Mouse (Mus musculus): ENCODE measurements at regions not wholly inside any gene's neighbourhood (a gene's known extent, or its start where the extent isn't known, plus 50 kb on each side); places are given as distances from the start of the nearest gene placed in this dataset.

- ATAC-seq (ENCODE audit: insufficient number of reproducible peaks, insufficient read depth, low FRiP score, low TSS enrichment): no peak
- no peaks in the 10 kb centered on the region for H3K9me3 ChIP-seq
- no peaks in the 10 kb centered on the region for H3K4me1 ChIP-seq
- no peak overlapping the region for H3K9ac ChIP-seq
- no peak overlapping the region for H3K27ac ChIP-seq
- 87% methylated on average over 7 of the region's 7 CpGs for WGBS
- H3K4me2 ChIP-seq (replicated peaks): no peak overlapping the region
- no peaks in the 10 kb centered on the region for H3K36me3 ChIP-seq
- no peaks in the 10 kb centered on the region for H3K27me3 ChIP-seq
- H3K4me3 ChIP-seq: no peak overlapping the region
Observed at GRCm38 (mm10) chr1:157027681-157028080, 80.8 kb downstream of the Tex35 start.

GRCm38 (mm10) chr1:157023462-157023861, 84.0 kb upstream of the Ralgps2 start:
- H3K9ac ChIP-seq: no peak overlapping the region
- H3K27me3 ChIP-seq: no peaks in the 10 kb centered on the region
- ATAC-seq (ENCODE audit: insufficient number of reproducible peaks, insufficient read depth, low FRiP score, low TSS enrichment): no peak
- H3K9me3 ChIP-seq: no peaks in the 10 kb centered on the region
- no peaks in the 10 kb centered on the region for H3K4me1 ChIP-seq
- H3K4me2 ChIP-seq (replicated peaks): no peak overlapping the region
- no peak overlapping the region for H3K4me3 ChIP-seq
- WGBS: 66% methylated on average over 6 of the region's 6 CpGs
- H3K36me3 ChIP-seq: no peaks in the 10 kb centered on the region
- no peak overlapping the region for H3K27ac ChIP-seq

GRCm38 (mm10) chr1:157022456-157023435, 83.3 kb upstream of the Ralgps2 start:
- 83% methylated on average over 12 of the region's 12 CpGs for WGBS
- Histone ChIP-seq H3K4me3 (no peak overlapping the region), H3K4me2 (replicated peaks) (no peak overlapping the region), H3K27ac (no peak overlapping the region), H3K27me3 (no peaks in the 10 kb centered on the region), H3K4me1 (no peaks in the 10 kb centered on the region), H3K9me3 (no peaks in the 10 kb centered on the region), H3K9ac (no peak overlapping the region), H3K36me3 (no peaks in the 10 kb centered on the region)
- no peak for ATAC-seq (ENCODE audit: insufficient number of reproducible peaks, insufficient read depth, low FRiP score, low TSS enrichment)

- WGBS: 71% methylated on average over 7 of the region's 7 CpGs
- no peaks in the 10 kb centered on the region for H3K9me3 ChIP-seq
- H3K4me3 ChIP-seq: no peak overlapping the region
- H3K4me1 ChIP-seq: no peaks in the 10 kb centered on the region
- no peak overlapping the region for H3K9ac ChIP-seq
- no peak overlapping the region for H3K27ac ChIP-seq
- no peak overlapping the region for H3K4me2 ChIP-seq (replicated peaks)
- ATAC-seq (ENCODE audit: insufficient number of reproducible peaks, insufficient read depth, low FRiP score, low TSS enrichment): no peak
- H3K27me3 ChIP-seq: no peaks in the 10 kb centered on the region
- no peaks in the 10 kb centered on the region for H3K36me3 ChIP-seq
Observed at GRCm38 (mm10) chr1:157019892-157020291, 80.5 kb upstream of the Ralgps2 start.

GRCm38 (mm10) chr1:157018726-157019125, 79.3 kb upstream of the Ralgps2 start:
- Histone ChIP-seq H3K27me3 (no peaks in the 10 kb centered on the region), H3K4me3 (no peak overlapping the region), H3K9me3 (no peaks in the 10 kb centered on the region), H3K9ac (no peak overlapping the region), H3K36me3 (no peaks in the 10 kb centered on the region), H3K27ac (no peak overlapping the region), H3K4me2 (replicated peaks) (no peak overlapping the region), H3K4me1 (no peaks in the 10 kb centered on the region)
- WGBS: 75% methylated on average over 2 of the region's 2 CpGs
- ATAC-seq (ENCODE audit: insufficient number of reproducible peaks, insufficient read depth, low FRiP score, low TSS enrichment): no peak

GRCm38 (mm10) chr1:157017198-157017994, 78.0 kb upstream of the Ralgps2 start:
- H3K27ac ChIP-seq: no peak overlapping the region
- WGBS: 72% methylated on average over 13 of the region's 13 CpGs

GRCm38 (mm10) chr1:157016625-157017024, 77.2 kb upstream of the Ralgps2 start:
- no peak overlapping the region for H3K9ac ChIP-seq
- H3K4me3 ChIP-seq: no peak overlapping the region
- no peaks in the 10 kb centered on the region for H3K9me3 ChIP-seq
- 47% methylated on average over 8 of the region's 8 CpGs for WGBS
- no peak overlapping the region for H3K27ac ChIP-seq
- H3K4me1 ChIP-seq: no peaks in the 10 kb centered on the region
- no peak for ATAC-seq (ENCODE audit: insufficient number of reproducible peaks, insufficient read depth, low FRiP score, low TSS enrichment)
- H3K36me3 ChIP-seq: no peaks in the 10 kb centered on the region
- no peak overlapping the region for H3K4me2 ChIP-seq (replicated peaks)
- no peaks in the 10 kb centered on the region for H3K27me3 ChIP-seq

More at GRCm38 (mm10) chr1:157017198-157017994, 78.0 kb upstream of the Ralgps2 start:
- Histone ChIP-seq H3K27me3 (no peaks in the 10 kb centered on the region), H3K4me1 (no peaks in the 10 kb centered on the region), H3K4me3 (no peak overlapping the region), H3K4me2 (replicated peaks) (no peak overlapping the region), H3K36me3 (no peaks in the 10 kb centered on the region), H3K9me3 (no peaks in the 10 kb centered on the region), H3K9ac (no peak overlapping the region)
- ATAC-seq (ENCODE audit: insufficient number of reproducible peaks, insufficient read depth, low FRiP score, low TSS enrichment): no peak

- H3K9me3 ChIP-seq: no peaks in the 10 kb centered on the region
- no peak overlapping the region for H3K4me2 ChIP-seq (replicated peaks)
- WGBS: 85% methylated on average over 17 of the region's 17 CpGs
- no peaks in the 10 kb centered on the region for H3K27me3 ChIP-seq
- H3K4me1 ChIP-seq: no peaks in the 10 kb centered on the region
- H3K27ac ChIP-seq: no peak overlapping the region
- no peak for ATAC-seq (ENCODE audit: insufficient number of reproducible peaks, insufficient read depth, low FRiP score, low TSS enrichment)
- H3K9ac ChIP-seq: no peak overlapping the region
- no peaks in the 10 kb centered on the region for H3K36me3 ChIP-seq
- H3K4me3 ChIP-seq: no peak overlapping the region
Observed at GRCm38 (mm10) chr1:157014532-157015497, 75.4 kb upstream of the Ralgps2 start.

GRCm38 (mm10) chr1:157013669-157014048, 74.2 kb upstream of the Ralgps2 start:
- no peaks in the 10 kb centered on the region for H3K9me3 ChIP-seq
- no peaks in the 10 kb centered on the region for H3K27me3 ChIP-seq
- no peak overlapping the region for H3K27ac ChIP-seq
- no peak overlapping the region for H3K4me2 ChIP-seq (replicated peaks)
- H3K36me3 ChIP-seq: no peaks in the 10 kb centered on the region
- H3K4me3 ChIP-seq: no peak overlapping the region
- 81% methylated on average over 7 of the region's 7 CpGs for WGBS
- no peaks in the 10 kb centered on the region for H3K4me1 ChIP-seq
- no peak for ATAC-seq (ENCODE audit: insufficient number of reproducible peaks, insufficient read depth, low FRiP score, low TSS enrichment)
- H3K9ac ChIP-seq: no peak overlapping the region

GRCm38 (mm10) chr1:157012950-157013668, 73.7 kb upstream of the Ralgps2 start:
- H3K27ac ChIP-seq: no peak overlapping the region
- no peak overlapping the region for H3K4me2 ChIP-seq (replicated peaks)
- H3K27me3 ChIP-seq: no peaks in the 10 kb centered on the region
- H3K36me3 ChIP-seq: no peaks in the 10 kb centered on the region
- ATAC-seq (ENCODE audit: insufficient number of reproducible peaks, insufficient read depth, low FRiP score, low TSS enrichment): no peak
- H3K4me1 ChIP-seq: no peaks in the 10 kb centered on the region
- no peak overlapping the region for H3K9ac ChIP-seq
- H3K9me3 ChIP-seq: no peaks in the 10 kb centered on the region
- 76% methylated on average over 7 of the region's 7 CpGs for WGBS
- no peak overlapping the region for H3K4me3 ChIP-seq

- no peaks in the 10 kb centered on the region for H3K27me3 ChIP-seq
- no peak overlapping the region for H3K27ac ChIP-seq
- H3K4me3 ChIP-seq: no peak overlapping the region
- no peak overlapping the region for H3K4me2 ChIP-seq (replicated peaks)
- H3K9ac ChIP-seq: no peak overlapping the region
- no peak for ATAC-seq (ENCODE audit: insufficient number of reproducible peaks, insufficient read depth, low FRiP score, low TSS enrichment)
- no peaks in the 10 kb centered on the region for H3K9me3 ChIP-seq
- 86% methylated on average over 6 of the region's 6 CpGs for WGBS
- H3K4me1 ChIP-seq: no peaks in the 10 kb centered on the region
- H3K36me3 ChIP-seq: no peaks in the 10 kb centered on the region
Observed at GRCm38 (mm10) chr1:157011226-157011625, 71.8 kb upstream of the Ralgps2 start.
